Mouse (Mus musculus) hindbrain, embryonic 11.5 days (tissue): ENCODE measurements at regions not wholly inside any gene's neighbourhood (a gene's known extent, or its start where the extent isn't known, plus 50 kb on each side); places are given as distances from the start of the nearest gene placed in this dataset.
A peak's percentile ranks its signal among the peaks of the same experiment; 100 is the strongest.

Experiments used
- ATAC-seq: fragments of 200-750 bp; cut with Nextera tagmentation; 2 replicates; pipeline ENCODE4 v1.8.0; 2017; ENCODE audit warnings: mild to moderate bottlenecking, moderate TSS enrichment, moderate library complexity; ENCODE audit not compliant: low FRiP score
- DNase-seq: peaks from one replicate; pipeline ENCODE4 v3.0.0-alpha.2; 2015; ENCODE audit warnings: low spot score
- H3K27ac ChIP-seq: fragments of 300-500 bp; sonication (generic); 2 replicates; pipeline ENCODE4 v1.5.1; 2014; ENCODE audit warnings: mild to moderate bottlenecking, low read depth, low read length
- H3K27me3 ChIP-seq: fragments of 300-500 bp; sonication (generic); 2 replicates; pipeline ENCODE4 v1.6.1; 2014; ENCODE audit warnings: mild to moderate bottlenecking, low read length, moderate library complexity, mixed read lengths; ENCODE audit not compliant: control insufficient read depth, insufficient read depth
- H3K36me3 ChIP-seq: fragments of 300-500 bp; sonication (generic); 2 replicates; pipeline ENCODE4 v1.6.1; 2014; ENCODE audit warnings: mild to moderate bottlenecking, low read length, moderate library complexity, mixed read lengths; ENCODE audit not compliant: control insufficient read depth, insufficient read depth
- H3K4me1 ChIP-seq: fragments of 300-500 bp; sonication (generic); replicated peaks from 2 replicates; pipeline ENCODE4 v1.6.1; 2014; ENCODE audit warnings: low read length, mixed read lengths; ENCODE audit not compliant: control insufficient read depth, insufficient read depth
- H3K4me2 ChIP-seq: fragments of 300-500 bp; sonication (generic); replicated peaks from 2 replicates; pipeline ENCODE4 v1.6.1; 2014; ENCODE audit warnings: mild to moderate bottlenecking, low read depth, low read length
- H3K4me3 ChIP-seq: fragments of 300-500 bp; sonication (generic); 2 replicates; pipeline ENCODE4 v1.5.1; 2014; ENCODE audit warnings: low read depth, low read length
- H3K9ac ChIP-seq: fragments of 300-500 bp; sonication (generic); 2 replicates; pipeline ENCODE4 v1.6.1; 2014; ENCODE audit warnings: low read depth, low read length
- H3K9me3 ChIP-seq: fragments of 300-500 bp; sonication (generic); 2 replicates; pipeline ENCODE4 v1.6.1; 2016; ENCODE audit warnings: low read length; ENCODE audit not compliant: control insufficient read depth
- WGBS: fragments of 180-500 bp; shearing (Covaris S2); extraction: QIAGEN DNeasy Blood & Tissue Kit; methylation state at CpG from one replicate; pipeline ENCODE4 v1.1.7; 2014; 5-methylcytosine and 5-hydroxymethylcytosine counted together

DNA sequence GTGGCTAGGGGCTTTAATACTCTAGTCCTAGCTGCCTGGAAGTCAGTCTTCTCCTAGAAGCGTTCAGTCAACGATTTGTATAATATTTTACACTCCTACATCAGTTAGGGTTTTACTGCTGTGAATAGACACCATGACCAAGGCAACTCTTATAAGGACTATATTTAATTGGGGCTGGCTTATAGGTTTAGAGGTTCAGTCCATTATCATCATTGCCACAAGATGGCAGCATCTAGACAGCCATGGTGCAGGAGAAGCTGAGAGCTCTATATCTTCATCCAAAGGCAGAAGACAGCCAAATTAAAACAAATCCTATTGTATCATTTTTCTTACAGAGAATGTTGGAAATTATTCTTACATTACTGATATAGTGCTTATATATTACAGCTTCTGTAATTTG, 167.0 kb upstream of the Ndn start:
- no peak overlapping the region for H3K4me3 ChIP-seq
- no peaks in the 10 kb centered on the region for H3K36me3 ChIP-seq
- H3K27me3 ChIP-seq = no peaks in the 10 kb centered on the region
- H3K9me3 ChIP-seq = no peaks in the 10 kb centered on the region
- H3K9ac ChIP-seq = no peak overlapping the region
- peak; percentile 14 for DNase-seq
- WGBS = 64% methylated on average over 2 of the region's 2 CpGs
- no peaks in the 10 kb centered on the region for H3K4me1 ChIP-seq
- no peak overlapping the region for H3K27ac ChIP-seq
- no peak for ATAC-seq
- H3K4me2 ChIP-seq = no peak overlapping the region

DNA sequence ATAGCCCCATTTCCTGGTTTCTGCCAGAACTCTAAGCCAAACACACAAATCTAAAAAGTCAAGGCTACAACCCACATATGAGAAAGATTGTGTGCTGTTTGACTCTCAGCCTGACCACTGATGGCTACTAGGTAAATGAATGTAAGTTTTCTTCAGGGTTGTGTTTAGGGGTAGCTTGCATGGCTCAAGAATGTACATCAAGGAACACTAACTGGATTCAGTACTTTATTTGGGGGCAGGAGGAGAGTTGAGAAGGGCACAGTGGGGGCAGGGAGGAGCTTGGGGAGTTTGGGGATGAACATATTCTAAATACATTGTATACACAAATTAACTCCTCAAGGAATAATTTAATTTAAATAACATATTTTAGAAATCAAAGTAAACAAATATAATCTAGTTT, 137.8 kb upstream of the Ndn start:
- no peaks in the 10 kb centered on the region for H3K9me3 ChIP-seq
- no peaks in the 10 kb centered on the region for H3K36me3 ChIP-seq
- H3K27me3 ChIP-seq = no peaks in the 10 kb centered on the region
- H3K4me1 ChIP-seq = no peaks in the 10 kb centered on the region
- no peak overlapping the region for H3K9ac ChIP-seq
- no peak overlapping the region for H3K27ac ChIP-seq
- no peak for DNase-seq
- H3K4me3 ChIP-seq = 0 out of 2 replicates have a peak overlapping the region, but pooled peaks have one; percentile 10
- H3K4me2 ChIP-seq = peak overlapping the region; percentile 30
- ATAC-seq = no peak

DNA sequence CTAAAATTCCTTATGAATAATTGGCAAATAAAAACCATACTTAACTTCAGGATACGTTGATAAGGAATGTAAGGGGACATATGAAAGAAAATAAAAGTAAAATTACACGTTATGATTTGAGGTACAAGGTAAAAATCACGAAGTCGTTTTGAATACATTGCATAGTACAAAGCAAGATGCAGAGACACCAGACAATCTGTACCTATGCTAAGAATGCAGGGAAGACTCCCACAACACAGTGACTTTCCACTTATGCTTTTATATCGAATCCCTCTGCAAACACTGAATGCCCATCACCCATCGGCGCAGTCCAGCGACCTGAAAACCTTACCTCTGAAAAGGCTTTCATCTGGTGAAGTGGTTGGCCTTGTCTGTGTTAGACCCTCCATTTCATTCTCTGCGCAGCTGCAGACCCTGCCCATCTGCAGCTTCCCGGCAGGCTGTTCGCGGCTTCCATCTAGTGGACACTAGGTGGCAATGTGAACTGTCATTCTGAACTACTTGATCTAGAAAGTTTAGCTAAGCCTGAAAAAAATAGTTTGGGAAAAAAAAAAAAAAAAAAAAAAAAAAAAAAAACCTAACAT, 137.2 kb upstream of the Ndn start:
- Histone ChIP-seq H3K27ac (no peak overlapping the region), H3K4me1 (no peaks in the 10 kb centered on the region), H3K36me3 (no peaks in the 10 kb centered on the region), H3K4me3 (peak overlapping the region; percentile 34), H3K9ac (peak overlapping the region; percentile 52; the same call in 1 of the 2 replicates), H3K27me3 (no peaks in the 10 kb centered on the region), H3K4me2 (no peak overlapping the region), H3K9me3 (no peaks in the 10 kb centered on the region)
- ATAC-seq = peak; percentile 84
- peak; percentile 61 for DNase-seq
- WGBS = 31% methylated on average over 12 of the region's 12 CpGs

DNA sequence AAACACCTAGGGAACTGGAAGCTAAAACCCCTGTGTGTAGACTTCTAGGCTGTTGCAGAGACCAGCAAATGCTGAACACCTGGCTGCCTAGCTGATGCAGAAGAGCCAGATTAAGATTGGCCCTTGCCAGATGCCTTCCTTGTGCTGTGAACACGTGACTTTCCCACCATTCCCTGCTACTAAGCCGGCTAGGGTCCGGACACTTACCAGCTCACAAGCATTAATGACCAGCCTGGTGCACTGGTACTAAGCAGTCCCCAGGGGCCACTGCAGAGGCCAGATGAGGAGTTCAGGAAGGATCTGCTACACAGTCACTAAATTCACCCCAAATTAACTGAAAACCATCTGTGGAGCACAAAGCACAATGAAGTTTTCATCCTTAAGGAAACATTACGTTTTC, 121.2 kb upstream of the Ndn start:
- Histone ChIP-seq H3K27ac (no peak overlapping the region), H3K9me3 (no peaks in the 10 kb centered on the region), H3K9ac (no peak overlapping the region), H3K4me2 (no peak overlapping the region), H3K36me3 (no peaks in the 10 kb centered on the region), H3K4me1 (no peaks in the 10 kb centered on the region), H3K4me3 (no peak overlapping the region), H3K27me3 (no peaks in the 10 kb centered on the region)
- DNase-seq = peak; percentile 19
- ATAC-seq = 0 out of 2 replicates have a peak, but pooled peaks have one; percentile 49
- 22% methylated on average over 4 of the region's 4 CpGs for WGBS

DNA sequence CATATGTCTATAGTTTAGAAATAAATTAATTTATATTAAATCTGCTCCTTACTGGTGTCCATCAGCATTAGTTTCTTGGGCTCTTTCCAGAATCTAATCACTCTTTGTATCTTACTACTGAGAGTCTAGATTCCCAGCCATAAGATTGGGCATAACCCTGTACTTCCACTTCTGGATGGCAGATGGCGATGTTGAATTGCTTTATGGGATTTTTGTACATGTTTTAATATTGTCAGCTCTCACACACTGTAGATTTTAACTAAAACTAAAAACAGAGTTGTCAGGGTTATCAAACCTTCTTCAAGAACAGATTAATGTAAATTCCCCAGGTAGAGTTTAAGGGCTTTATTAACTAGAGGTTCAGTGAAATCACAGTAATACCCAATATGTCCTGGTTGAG, 118.6 kb upstream of the Ndn start:
- no peaks in the 10 kb centered on the region for H3K36me3 ChIP-seq
- WGBS = 13% methylated on average over 1 of the region's 1 CpGs
- H3K27me3 ChIP-seq = no peaks in the 10 kb centered on the region
- H3K9ac ChIP-seq = no peak overlapping the region
- no peak for ATAC-seq
- no peaks in the 10 kb centered on the region for H3K4me1 ChIP-seq
- H3K4me2 ChIP-seq = no peak overlapping the region
- no peak overlapping the region for H3K27ac ChIP-seq
- no peak overlapping the region for H3K4me3 ChIP-seq
- peak; percentile 40 for DNase-seq
- H3K9me3 ChIP-seq = no peaks in the 10 kb centered on the region

DNA sequence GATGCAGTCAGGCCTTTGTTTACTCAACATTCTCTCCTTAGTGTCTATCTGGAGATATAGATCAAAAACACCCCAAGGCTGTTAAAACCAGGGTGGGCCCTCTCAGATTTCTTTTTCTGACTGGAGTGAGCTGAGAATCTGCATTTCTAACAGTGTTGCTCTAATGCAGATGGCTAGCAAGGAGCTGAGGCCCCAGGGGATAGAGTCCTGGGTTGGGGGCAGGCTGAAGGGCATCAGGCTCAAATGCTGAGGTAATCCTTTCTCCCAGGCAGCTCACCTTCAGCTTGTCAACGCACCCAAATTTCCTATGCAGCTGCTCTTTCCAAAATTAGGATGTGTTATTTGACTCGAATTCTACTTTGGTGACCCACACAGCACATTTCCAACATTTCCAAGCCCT, 115.7 kb upstream of the Ndn start:
- H3K9ac ChIP-seq = peak overlapping the region; percentile 11; the same call in 1 of the 2 replicates
- peak overlapping the region; percentile 32 for H3K4me2 ChIP-seq
- ATAC-seq (peak; percentile 64), DNase-seq (no peak)
- H3K4me3 ChIP-seq = no peak overlapping the region
- H3K27me3 ChIP-seq = no peaks in the 10 kb centered on the region
- 15% methylated on average over 2 of the region's 2 CpGs for WGBS
- peak overlapping the region; percentile 51; the same call in 1 of the 2 replicates for H3K27ac ChIP-seq
- no peaks in the 10 kb centered on the region for H3K9me3 ChIP-seq
- H3K4me1 ChIP-seq = no peaks in the 10 kb centered on the region
- H3K36me3 ChIP-seq = no peaks in the 10 kb centered on the region

DNA sequence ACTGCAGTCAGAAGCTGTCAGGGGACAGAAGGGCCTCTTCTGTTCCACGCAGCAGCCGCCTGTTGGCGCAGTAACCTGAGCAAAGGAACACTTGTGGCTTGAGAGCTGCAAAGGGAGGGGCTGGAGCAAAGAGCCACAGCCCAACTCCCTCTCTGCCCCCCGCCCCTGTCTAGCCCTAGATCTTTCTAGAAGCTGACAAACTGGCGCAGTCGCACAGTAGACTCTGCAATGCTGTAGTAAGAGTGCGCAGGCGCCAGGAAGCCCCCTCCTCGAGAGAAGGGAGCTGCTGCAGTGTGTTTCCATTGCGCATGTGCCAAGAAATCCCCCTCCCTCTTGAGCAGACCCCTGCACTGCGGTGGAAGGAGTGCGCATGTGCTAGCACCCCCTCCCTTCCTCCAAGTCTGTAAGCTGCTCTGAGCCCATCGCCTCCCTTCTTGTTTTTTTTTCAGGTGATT, 115.2 kb upstream of the Ndn start:
- Histone ChIP-seq H3K4me3 (no peak overlapping the region), H3K4me2 (peak overlapping the region; percentile 32), H3K9ac (peak overlapping the region; percentile 11; the same call in 1 of the 2 replicates), H3K4me1 (no peaks in the 10 kb centered on the region), H3K36me3 (no peaks in the 10 kb centered on the region), H3K9me3 (no peaks in the 10 kb centered on the region), H3K27me3 (no peaks in the 10 kb centered on the region), H3K27ac (peak overlapping the region; percentile 51; the same call in 1 of the 2 replicates)
- peak; percentile 78 for DNase-seq
- WGBS = 20% methylated on average over 13 of the region's 13 CpGs
- ATAC-seq = peak; percentile 89

DNA sequence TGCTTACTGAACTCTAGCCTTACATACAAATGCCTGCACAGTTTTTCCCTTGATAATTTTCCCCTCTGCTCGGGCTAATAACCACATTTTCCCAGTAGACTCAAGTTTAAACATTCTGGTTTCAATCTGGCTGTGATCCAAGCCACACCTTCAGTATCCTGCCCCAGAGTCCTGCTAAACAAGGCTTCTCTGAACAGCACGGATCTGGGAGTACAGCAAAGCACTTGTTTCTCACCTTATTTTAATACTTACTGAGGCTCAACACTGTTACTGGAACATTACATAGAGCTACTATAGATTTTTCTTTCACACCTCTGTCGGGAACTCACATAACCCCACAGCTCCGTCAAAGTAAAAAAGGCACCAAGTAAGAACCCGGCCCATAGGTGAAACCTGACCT, 114.3 kb upstream of the Ndn start:
- ATAC-seq (no peak), DNase-seq (no peak)
- Histone ChIP-seq H3K9ac (no peak overlapping the region), H3K4me2 (no peak overlapping the region), H3K27ac (no peak overlapping the region), H3K36me3 (no peaks in the 10 kb centered on the region), H3K4me3 (no peak overlapping the region), H3K9me3 (no peaks in the 10 kb centered on the region), H3K27me3 (no peaks in the 10 kb centered on the region), H3K4me1 (no peaks in the 10 kb centered on the region)
- 69% methylated on average over 5 of the region's 5 CpGs for WGBS

DNA sequence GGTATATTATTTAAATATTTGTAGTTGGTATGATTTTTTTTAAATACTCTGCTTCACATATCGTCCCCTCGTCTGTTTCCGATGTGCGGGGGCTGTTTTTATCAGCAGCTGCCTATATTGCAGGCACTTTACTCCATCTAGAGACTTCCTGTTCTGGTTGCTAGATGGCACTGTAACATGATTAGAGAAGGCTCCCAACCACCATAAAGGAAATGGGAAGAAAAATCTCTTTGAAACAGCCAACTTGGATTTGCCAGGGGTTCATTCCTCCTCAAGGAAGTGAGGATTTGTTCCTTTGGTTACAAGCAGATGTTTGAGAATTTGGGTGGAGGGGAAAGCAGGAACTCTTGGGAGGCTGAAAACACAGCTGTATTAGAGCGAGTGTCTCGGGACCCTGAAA, 112.3 kb upstream of the Ndn start:
- Histone ChIP-seq H3K9me3 (no peaks in the 10 kb centered on the region), H3K27me3 (no peaks in the 10 kb centered on the region), H3K36me3 (no peaks in the 10 kb centered on the region), H3K9ac (no peak overlapping the region), H3K27ac (no peak overlapping the region), H3K4me1 (no peaks in the 10 kb centered on the region), H3K4me3 (no peak overlapping the region), H3K4me2 (no peak overlapping the region)
- ATAC-seq = no peak
- DNase-seq = peak; percentile 17
- 72% methylated on average over 6 of the region's 6 CpGs for WGBS
